Mouse (Mus musculus): ENCODE measurements around the gene Padi1.

The Padi1 gene

GRCm38 (mm10) chr4:140872686-140872992 is 27.1 kb upstream of the Padi1 start:
- no peak for DNase-seq (ENCODE audit: low read depth, low spot score)
- H3K36me3 ChIP-seq (ENCODE audit: control insufficient read depth, insufficient read depth, low read length, poor library complexity, severe bottlenecking), result no peaks in the 10 kb centered on the region

DNA sequence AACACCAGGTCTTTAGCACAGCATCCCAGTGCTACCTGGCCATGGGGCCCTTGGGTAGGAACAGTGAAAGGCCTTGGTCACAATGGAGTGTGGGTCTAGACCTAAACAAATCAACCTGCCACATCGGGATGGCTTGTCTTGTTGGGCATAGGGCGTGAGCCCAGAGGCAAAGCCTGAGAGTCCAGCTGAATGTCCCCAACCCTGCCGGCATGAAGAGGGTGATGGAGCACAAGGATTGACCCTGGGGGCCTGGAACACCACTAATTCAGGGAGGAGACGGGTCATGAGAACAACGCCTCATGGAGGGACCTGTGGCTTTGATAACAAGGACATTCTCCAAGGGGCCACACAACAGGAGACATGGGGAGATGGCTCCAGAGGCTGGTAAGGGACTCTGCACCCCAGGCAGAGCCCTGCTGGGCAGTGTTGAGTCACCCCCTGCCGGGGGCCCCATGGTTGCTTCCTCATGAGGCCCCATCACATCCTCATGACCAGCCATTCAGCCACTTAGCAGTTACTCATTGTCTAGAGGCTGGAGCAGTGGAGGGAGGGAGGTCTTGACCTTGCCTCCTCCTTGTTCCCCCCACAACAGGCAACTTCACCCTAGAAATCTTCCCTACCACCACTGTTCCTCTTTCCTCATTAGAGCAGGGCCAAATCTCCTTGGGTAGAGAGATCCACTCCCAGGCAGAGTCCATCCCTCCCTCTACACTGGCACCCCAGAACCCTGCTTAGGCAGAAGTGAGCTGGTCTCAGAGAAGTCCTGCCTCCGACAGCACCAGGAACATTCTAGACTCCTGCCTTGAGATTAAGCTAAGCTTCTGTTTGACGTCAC is 26.5 kb upstream of the Padi1 start:
- DNase-seq (ENCODE audit: low read depth, low spot score), result no peak

More at GRCm38 (mm10) chr4:140872686-140872992, 27.1 kb upstream of the Padi1 start:
- H3K27me3 ChIP-seq (ENCODE audit: control insufficient read depth, insufficient read depth, low read length, poor library complexity, severe bottlenecking), result no peaks in the 10 kb centered on the region

DNA sequence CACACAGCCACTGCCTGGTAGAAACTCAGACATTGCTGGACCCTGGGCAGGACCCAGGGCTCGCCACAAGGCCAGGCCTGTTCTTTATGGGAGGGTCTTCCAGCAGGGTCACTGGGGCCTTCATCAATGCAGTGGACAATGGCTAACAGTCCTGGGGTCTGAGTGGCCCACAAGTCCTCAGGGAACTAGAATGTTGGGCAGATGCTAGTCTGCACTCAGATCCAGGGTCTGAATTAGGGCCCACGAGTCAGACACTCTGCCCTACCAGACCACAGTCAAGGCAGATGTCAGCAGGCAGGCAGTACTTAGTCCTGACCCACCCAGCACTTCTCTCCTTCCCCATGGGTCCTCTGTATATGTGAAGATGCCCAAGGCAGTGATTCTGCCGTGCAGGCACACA is 25.8 kb upstream of the Padi1 start:
- Histone ChIP-seq H3K27me3 (ENCODE audit: control insufficient read depth, insufficient read depth, low read length, poor library complexity, severe bottlenecking) (no peaks in the 10 kb centered on the region), H3K36me3 (ENCODE audit: control insufficient read depth, insufficient read depth, low read length, poor library complexity, severe bottlenecking) (no peaks in the 10 kb centered on the region)
- DNase-seq (ENCODE audit: low read depth, low spot score), result no peak

More for the DNA sequence above, 26.5 kb upstream of the Padi1 start:
- Histone ChIP-seq H3K27me3 (ENCODE audit: control insufficient read depth, insufficient read depth, low read length, poor library complexity, severe bottlenecking) (no peaks in the 10 kb centered on the region), H3K36me3 (ENCODE audit: control insufficient read depth, insufficient read depth, low read length, poor library complexity, severe bottlenecking) (no peaks in the 10 kb centered on the region)

GRCm38 (mm10) chr4:140870876-140871275 is 25.3 kb upstream of the Padi1 start:
- Histone ChIP-seq H3K27me3 (ENCODE audit: control insufficient read depth, insufficient read depth, low read length, poor library complexity, severe bottlenecking) (no peaks in the 10 kb centered on the region), H3K36me3 (ENCODE audit: control insufficient read depth, insufficient read depth, low read length, poor library complexity, severe bottlenecking) (no peaks in the 10 kb centered on the region)
- DNase-seq (ENCODE audit: low read depth, low spot score), result no peak

DNA sequence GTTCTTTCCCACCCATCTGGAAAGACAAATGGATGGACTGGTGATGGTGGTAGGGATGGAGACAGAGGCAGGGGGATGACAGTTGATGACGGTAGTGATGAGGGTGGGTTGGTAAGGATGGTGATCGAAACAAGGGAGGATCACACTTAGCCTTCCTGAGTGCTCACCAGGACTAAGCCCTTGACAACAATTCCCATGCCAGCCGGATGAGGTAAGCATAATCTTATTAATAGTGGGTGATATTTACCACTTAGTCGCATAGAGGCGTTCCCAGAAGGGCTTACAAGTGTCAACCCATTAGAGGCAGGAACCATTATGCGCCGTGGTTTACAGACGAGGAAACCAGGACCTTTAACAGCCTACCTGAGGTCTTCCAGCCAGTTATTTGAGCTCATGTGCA is 24.4 kb upstream of the Padi1 start:
- no peak for DNase-seq (ENCODE audit: low read depth, low spot score)

GRCm38 (mm10) chr4:140868484-140869190 is 23.1 kb upstream of the Padi1 start:
- H3K36me3 ChIP-seq (ENCODE audit: control insufficient read depth, insufficient read depth, low read length, poor library complexity, severe bottlenecking), result no peaks in the 10 kb centered on the region
- no peaks in the 10 kb centered on the region for H3K27me3 ChIP-seq (ENCODE audit: control insufficient read depth, insufficient read depth, low read length, poor library complexity, severe bottlenecking)
- peak; percentile 76 for DNase-seq (ENCODE audit: low read depth, low spot score)

More for the DNA sequence above, 24.4 kb upstream of the Padi1 start:
- H3K36me3 ChIP-seq (ENCODE audit: control insufficient read depth, insufficient read depth, low read length, poor library complexity, severe bottlenecking), result no peaks in the 10 kb centered on the region
- no peaks in the 10 kb centered on the region for H3K27me3 ChIP-seq (ENCODE audit: control insufficient read depth, insufficient read depth, low read length, poor library complexity, severe bottlenecking)

DNA sequence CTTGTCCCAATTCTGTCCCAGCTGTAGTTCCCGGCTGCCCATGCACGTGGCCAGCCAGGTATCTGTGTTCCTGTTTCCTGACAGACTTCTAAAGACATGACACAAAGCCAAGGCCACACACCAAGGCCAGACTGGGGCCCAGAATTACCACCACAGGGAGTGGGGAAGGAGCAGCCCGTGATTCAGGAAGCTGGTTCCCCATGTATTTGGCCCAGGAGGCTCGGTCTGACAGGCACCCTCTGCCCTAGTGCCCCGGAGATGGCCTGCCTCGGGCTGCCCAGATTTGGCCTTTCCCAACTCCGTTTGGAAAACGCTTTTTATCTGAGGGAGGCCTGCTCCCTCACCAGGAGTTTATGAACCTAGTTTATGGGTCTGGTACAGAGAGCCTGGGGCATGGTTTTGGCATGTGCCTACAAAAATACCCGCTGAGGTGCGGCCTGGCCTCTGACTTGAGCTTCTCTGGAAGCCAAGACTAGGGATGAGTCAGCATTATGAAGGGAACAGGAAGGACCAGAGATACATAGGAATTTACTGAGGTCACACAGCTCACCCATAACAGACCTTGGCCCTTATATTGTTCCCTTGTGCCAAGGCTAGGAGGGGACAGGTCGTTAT is 16.6 kb upstream of the Padi1 start:
- H3K27me3 ChIP-seq (ENCODE audit: control insufficient read depth, insufficient read depth, low read length, poor library complexity, severe bottlenecking), result no peaks in the 10 kb centered on the region
- no peak for DNase-seq (ENCODE audit: low read depth, low spot score)
- no peaks in the 10 kb centered on the region for H3K36me3 ChIP-seq (ENCODE audit: control insufficient read depth, insufficient read depth, low read length, poor library complexity, severe bottlenecking)

DNA sequence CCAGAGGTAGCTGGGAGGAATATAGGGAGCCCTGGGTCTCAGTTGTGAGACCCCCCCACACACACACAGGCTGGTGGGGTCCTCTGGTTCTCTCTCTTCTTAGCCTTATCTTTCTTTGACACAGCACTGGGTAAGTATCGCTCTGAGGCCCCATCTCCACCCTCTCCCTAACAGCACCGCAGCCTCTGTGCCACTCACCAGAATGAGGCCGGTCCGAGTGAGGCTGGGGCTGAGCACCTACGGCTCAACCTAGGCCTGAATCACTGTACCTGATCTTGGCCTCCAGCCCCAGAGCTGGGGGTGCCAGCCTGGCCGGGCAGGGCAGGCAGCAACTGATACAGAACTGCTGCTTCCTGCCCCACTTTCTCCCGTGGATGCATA is 15.2 kb upstream of the Padi1 start:
- H3K36me3 ChIP-seq (ENCODE audit: control insufficient read depth, insufficient read depth, low read length, poor library complexity, severe bottlenecking), result no peaks in the 10 kb centered on the region
- no peak for DNase-seq (ENCODE audit: low read depth, low spot score)

DNA sequence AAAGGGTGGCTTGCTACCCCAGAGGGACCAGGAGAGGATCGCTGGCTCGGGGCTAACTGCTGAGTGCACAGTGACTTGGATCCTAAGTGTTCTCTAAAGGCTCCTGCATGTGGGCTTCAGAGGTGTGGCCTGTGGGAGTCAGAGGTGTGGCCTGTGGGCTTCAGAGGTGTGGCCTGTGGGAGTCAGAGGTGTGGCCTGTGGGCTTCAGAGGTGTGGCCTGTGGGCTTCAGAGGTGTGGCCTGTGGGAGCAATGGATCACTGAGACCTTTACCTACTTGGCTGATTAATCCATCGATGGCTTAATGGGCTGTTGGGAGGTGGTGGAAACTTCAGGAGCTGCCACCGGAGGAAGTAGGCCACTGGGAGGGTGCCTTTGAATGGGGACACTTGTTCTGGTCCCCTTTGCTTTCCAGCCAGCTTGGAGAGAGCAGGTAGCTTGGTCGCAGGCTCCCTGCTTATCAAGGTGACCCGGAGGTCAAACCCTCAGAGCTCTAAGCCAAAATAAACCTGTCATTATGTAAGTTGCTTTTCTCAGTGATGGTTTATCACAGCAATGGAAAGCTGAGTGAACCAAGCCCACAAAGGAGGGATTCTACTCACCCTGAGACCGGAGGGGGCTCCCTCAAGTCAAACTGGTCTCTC is 14.7 kb upstream of the Padi1 start:
- H3K36me3 ChIP-seq (ENCODE audit: control insufficient read depth, insufficient read depth, low read length, poor library complexity, severe bottlenecking), result no peaks in the 10 kb centered on the region
- H3K27me3 ChIP-seq (ENCODE audit: control insufficient read depth, insufficient read depth, low read length, poor library complexity, severe bottlenecking), result no peaks in the 10 kb centered on the region
- peak; percentile 43 for DNase-seq (ENCODE audit: low read depth, low spot score)

More for the DNA sequence above, 15.2 kb upstream of the Padi1 start:
- H3K27me3 ChIP-seq (ENCODE audit: control insufficient read depth, insufficient read depth, low read length, poor library complexity, severe bottlenecking), result no peaks in the 10 kb centered on the region

- Histone ChIP-seq H3K36me3 (ENCODE audit: control insufficient read depth, insufficient read depth, low read length, poor library complexity, severe bottlenecking) (no peaks in the 10 kb centered on the region), H3K27me3 (ENCODE audit: control insufficient read depth, insufficient read depth, low read length, poor library complexity, severe bottlenecking) (no peaks in the 10 kb centered on the region)
- peak; percentile 70 for DNase-seq (ENCODE audit: low read depth, low spot score)
Observed at GRCm38 (mm10) chr4:140859291-140859690, 13.7 kb upstream of the Padi1 start.

DNA sequence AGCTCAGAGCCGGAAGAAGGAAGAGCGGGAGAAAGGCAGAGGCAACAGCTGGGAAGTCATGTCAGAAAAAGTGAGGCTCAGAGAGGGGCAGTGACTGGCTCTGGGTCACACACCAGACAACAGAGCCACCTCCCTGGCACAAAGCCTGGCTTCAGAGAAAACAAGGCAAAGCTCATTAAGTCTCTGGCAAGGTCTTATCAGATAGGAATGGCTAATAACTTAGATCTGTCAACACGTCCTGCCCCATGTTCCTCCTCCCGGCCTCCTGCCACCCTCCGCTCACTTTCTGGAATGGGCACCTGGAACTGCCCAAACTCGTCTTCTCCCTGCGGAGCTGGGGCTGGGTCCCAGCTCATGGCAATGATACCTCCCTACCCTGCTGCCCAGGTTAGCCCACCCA is 12.2 kb upstream of the Padi1 start:
- no peak for DNase-seq (ENCODE audit: low read depth, low spot score)
- H3K27me3 ChIP-seq (ENCODE audit: control insufficient read depth, insufficient read depth, low read length, poor library complexity, severe bottlenecking), result no peaks in the 10 kb centered on the region
- H3K36me3 ChIP-seq (ENCODE audit: control insufficient read depth, insufficient read depth, low read length, poor library complexity, severe bottlenecking), result no peaks in the 10 kb centered on the region

- H3K36me3 ChIP-seq (ENCODE audit: control insufficient read depth, insufficient read depth, low read length, poor library complexity, severe bottlenecking), result no peaks in the 10 kb centered on the region
- no peaks in the 10 kb centered on the region for H3K27me3 ChIP-seq (ENCODE audit: control insufficient read depth, insufficient read depth, low read length, poor library complexity, severe bottlenecking)
- DNase-seq (ENCODE audit: low read depth, low spot score), result peak; percentile 23
Observed at GRCm38 (mm10) chr4:140857041-140857440, 11.5 kb upstream of the Padi1 start.

GRCm38 (mm10) chr4:140855151-140855550 is 9.6 kb upstream of the Padi1 start:
- H3K27me3 ChIP-seq (ENCODE audit: control insufficient read depth, insufficient read depth, low read length, poor library complexity, severe bottlenecking), result no peaks in the 10 kb centered on the region
- no peaks in the 10 kb centered on the region for H3K36me3 ChIP-seq (ENCODE audit: control insufficient read depth, insufficient read depth, low read length, poor library complexity, severe bottlenecking)
- no peak for DNase-seq (ENCODE audit: low read depth, low spot score)

GRCm38 (mm10) chr4:140854455-140854864 is 8.9 kb upstream of the Padi1 start:
- Histone ChIP-seq H3K27me3 (ENCODE audit: control insufficient read depth, insufficient read depth, low read length, poor library complexity, severe bottlenecking) (no peaks in the 10 kb centered on the region), H3K36me3 (ENCODE audit: control insufficient read depth, insufficient read depth, low read length, poor library complexity, severe bottlenecking) (no peaks in the 10 kb centered on the region)
- DNase-seq (ENCODE audit: low read depth, low spot score), result no peak

DNA sequence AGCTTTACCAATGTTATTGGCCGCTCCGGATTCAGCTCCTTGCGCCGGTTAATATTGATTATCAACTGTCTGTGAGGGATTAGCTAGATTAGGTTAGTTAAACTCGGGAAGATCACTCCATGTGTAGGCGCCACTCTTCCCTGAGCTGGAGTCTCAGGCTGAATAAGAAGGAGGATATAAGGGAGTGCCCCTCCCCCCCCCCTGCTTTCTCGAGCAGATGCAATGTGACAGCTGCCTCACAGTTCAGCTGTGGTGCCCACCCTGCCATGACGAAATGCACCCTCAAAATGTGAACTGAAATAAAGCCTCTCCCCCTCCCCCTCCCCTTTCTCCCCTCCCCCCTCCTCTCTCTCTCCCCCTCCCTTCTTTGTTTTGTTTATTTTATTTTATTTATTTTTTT is 8.0 kb upstream of the Padi1 start:
- peak; percentile 43 for DNase-seq (ENCODE audit: low read depth, low spot score)
- Histone ChIP-seq H3K36me3 (ENCODE audit: control insufficient read depth, insufficient read depth, low read length, poor library complexity, severe bottlenecking) (no peaks in the 10 kb centered on the region), H3K27me3 (ENCODE audit: control insufficient read depth, insufficient read depth, low read length, poor library complexity, severe bottlenecking) (no peaks in the 10 kb centered on the region)

All from splenic B cell, adult 2 months (primary cell).